Mouse (Mus musculus): ENCODE data around the gene Tspo2.
"Not testable (repeated sequence)": the region's sequence is repeated elsewhere in the genome, so short reads cannot be mapped to it uniquely, and the experiment has no call there.

The Tspo2 gene

GRCm38 (mm10) chr17:48451353-48451675 lies at the start of gene Tspo2:
Gene Tspo2, minus strand, starts transcription at chr17:48451522.
- no peak for DNase-seq

DNA sequence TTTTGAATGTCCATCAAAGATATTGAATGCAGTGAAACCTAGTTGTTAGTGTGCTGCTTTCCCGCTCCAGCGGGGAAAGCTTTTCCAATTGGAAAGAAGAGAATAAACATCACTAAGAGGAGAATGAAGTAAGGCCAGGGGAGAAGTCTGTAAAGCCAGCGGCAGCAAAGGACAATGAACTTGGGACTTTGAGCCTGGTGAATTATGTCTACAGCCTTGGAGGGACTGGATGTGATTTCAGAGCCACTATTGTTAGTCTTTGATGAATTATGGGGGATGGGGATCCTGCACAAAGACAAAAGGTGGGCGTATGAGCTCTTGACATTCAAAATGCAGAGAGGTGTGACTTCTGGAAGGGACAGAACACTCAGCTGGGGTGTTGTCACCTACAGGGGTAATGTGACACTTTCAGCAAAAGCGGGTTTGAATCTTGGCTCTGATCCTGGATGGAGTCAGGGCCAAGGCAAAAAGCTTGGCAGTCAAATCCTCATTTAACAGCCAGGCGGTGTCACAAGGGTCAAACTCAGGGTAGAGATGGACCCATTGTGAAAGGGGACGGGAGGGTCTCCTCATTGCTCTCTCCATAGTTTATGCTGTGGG lies 49.6 kb upstream of the Tspo2 start:
- DNase-seq: no peak

DNA sequence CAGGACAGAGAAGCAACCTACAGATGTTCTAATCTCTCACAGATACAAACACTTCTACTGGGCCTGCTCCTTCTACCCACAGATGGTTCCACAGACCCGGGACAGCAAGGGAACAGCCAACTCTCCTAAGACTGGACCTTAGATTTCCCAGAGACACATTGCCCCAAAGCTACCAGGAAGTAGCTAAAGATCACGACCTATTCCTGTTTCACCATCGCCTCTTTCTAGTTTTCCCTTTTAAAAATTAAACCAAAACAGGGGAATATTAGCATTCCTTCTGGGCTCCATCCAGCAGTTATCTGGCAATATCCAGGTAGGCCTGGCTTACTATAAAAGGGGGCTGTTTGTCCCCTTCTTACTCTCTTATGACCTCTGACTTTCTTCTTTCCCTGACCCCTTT lies 46.7 kb upstream of the Tspo2 start:
- no peak for DNase-seq

- no peak for DNase-seq
Observed at GRCm38 (mm10) chr17:48493986-48494385, 42.7 kb upstream of the Tspo2 start.

DNA sequence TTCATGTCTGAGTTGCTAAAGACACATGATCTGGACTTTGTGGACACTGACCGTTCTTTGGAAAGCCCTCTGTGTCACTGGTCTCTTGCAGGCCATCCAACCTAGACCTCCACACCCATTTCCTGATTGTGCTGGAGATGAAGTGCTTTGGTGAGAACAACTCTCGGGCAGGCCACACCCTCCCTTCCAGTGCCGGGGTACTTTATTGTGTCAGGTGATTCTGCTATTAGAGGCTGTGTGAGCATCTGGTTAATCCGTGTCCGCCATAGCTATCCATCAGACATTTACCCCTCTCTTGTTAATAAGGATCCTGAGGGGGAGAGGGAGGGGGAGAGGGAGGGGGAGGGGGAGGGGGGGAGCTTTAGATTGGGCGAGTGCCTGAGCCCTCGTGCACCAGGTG lies 42.3 kb upstream of the Tspo2 start:
- DNase-seq: no peak

DNA sequence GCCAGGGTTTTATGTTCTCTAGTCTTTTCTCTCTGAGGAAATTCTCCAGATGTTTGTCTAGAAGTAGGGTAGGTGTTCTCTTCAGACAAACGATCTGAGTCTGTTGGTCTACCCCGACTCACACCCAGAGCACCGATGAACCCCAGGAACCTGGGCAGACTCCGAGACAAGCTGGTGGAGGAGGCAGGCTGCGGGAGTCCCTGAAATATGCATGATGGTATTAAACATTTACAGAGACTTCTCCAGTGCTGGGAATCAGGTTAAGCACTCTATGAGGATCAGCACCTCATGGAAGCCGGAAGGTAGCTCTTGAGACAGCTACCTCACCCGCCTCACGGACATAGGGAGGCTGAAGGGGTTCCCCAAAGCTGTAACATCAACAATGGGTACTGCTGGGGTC lies 41.3 kb upstream of the Tspo2 start:
- DNase-seq: no peak

DNA sequence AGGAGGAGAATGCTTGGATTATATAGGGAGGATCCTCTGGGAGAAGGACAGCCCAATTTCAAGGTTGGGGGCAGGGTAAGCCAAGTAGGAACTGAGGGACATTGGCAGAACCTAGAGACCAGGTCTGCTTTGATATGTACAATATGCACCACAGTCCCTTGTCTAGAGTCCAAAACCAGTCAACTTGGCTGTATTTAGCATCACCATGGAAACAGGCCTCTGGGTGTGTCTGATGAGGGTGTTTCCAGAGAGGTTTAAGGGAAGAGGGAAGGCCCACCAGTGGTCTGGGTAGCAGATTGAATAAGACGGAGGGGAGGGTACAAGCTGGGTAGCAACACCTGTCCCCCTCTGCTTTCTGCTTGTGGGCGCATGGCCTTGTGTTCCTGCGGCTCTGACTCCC lies 38.1 kb upstream of the Tspo2 start:
- DNase-seq: no peak

DNA sequence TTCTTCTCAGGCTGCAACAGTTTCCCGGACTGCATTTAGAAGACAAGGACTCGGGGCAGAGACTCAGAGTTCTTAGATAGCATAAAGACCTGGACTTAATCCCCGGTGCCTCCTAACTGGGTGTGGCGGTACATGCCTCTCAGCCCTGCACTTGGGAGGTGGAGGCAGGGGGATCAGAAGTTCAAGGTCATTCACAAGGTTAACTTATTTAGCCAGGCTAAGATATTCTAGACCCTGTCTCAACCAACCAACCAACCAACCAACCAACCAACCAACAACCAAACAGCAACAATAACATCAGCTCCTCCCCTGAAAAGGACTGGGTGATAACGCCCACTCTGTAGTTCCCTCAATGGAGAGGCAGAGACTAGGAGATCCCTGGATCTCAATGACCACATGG lies 32.9 kb upstream of the Tspo2 start:
- DNase-seq: no peak

GRCm38 (mm10) chr17:48483764-48484163 lies 32.4 kb upstream of the Tspo2 start:
- no peak for DNase-seq

DNA sequence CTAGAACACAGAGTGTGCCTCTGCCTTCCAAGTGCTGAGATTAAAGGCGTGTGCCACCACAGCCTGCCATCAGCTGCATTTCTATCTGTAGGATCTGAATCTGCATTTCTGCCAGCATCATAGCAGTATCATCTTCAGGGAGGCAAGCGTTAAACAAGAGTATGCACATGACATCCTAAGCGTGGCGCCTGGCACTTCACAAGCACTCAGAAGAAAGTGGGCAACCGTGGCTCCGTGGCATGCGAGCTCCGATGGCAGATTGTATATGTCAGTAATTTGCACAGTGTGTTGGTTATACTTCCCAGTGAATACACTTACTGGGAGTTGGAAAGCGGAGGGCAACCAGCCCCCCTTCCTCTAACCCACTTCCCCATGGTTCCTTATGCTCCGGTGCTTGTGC lies 28.6 kb upstream of the Tspo2 start:
- no peak for DNase-seq

- no peak for DNase-seq
Observed at GRCm38 (mm10) chr17:48475444-48475843, 24.1 kb upstream of the Tspo2 start.

DNA sequence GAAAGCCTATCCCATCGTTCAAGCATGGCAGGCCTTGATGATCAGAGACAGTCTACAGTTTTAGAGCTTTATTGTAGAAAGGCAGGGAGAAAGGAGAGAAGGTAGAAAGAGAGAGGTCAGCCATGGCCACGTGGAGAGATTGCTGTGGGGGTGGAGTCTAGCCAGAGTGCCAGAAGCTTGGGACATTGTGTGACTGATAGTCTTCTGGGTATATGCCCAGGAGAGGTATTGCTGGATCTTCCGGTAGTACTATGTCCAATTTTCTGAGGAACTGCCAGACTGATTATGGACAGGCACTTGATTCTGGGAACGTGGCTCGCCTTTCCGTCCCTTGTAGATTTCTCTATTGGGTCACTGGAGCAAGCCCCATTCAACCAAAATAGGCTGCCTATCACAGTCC lies 23.0 kb upstream of the Tspo2 start:
- DNase-seq: not testable (repeated sequence)

GRCm38 (mm10) chr17:48467395-48468231 lies 16.3 kb upstream of the Tspo2 start:
- DNase-seq: peak; percentile 89

DNA sequence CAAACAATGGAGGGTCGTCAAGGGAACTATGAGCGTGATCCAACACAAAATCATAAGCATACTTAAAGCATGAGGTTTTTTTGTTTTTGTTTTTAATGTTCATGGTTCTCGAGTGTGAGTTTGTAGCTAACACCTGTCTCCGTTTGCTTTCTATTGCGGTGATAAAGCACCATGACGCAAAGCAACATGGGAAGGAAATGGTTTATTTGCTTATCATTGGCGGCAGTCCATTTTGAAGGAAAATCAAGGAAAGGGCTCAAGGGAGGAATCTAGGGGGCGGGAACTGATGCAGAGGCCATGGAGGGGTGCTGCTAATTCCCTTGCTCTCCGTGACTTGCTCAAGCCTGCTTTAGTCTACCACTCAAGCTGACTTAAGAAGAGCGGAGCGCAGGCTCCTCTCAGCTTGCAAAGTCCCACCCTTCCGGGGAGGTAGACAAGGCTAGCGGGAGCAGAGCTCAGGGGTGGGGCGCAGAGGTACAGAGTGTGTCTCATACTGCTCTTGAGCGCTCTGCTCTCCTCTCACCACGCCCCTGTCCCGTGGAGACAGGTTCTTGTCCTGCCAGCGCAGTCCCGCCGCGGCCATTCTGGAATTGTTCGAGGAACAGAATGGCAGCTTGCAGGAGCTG lies 15.6 kb upstream of the Tspo2 start:
- DNase-seq: peak; percentile 12

- DNase-seq: no peak
Observed at GRCm38 (mm10) chr17:48463391-48463790, 12.1 kb upstream of the Tspo2 start.

DNA sequence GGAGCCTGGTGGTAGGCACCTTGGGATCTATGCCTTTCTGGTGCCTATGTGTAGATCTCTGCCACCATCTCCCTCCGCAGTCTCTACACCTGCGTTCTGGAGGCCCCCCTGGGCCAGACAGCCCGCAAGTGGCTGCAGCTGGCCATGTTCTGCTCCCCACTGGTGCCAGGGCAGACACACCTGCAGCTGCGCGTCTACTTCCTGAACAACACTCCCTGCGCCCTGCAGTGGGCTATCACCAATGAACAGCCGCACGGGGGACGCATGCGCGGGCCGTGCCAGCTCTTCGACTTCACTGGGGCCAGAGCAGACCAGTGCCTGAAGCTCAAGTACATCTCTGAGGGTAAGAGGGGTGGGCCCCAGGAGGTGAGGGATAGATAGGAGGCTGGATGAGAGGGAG lies 10.8 kb upstream of the Tspo2 start:
- DNase-seq: no peak

GRCm38 (mm10) chr17:48457971-48458653 lies 6.8 kb upstream of the Tspo2 start:
- no peak for DNase-seq

GRCm38 (mm10) chr17:48455955-48456354 lies 4.6 kb upstream of the Tspo2 start:
- no peak for DNase-seq

DNA sequence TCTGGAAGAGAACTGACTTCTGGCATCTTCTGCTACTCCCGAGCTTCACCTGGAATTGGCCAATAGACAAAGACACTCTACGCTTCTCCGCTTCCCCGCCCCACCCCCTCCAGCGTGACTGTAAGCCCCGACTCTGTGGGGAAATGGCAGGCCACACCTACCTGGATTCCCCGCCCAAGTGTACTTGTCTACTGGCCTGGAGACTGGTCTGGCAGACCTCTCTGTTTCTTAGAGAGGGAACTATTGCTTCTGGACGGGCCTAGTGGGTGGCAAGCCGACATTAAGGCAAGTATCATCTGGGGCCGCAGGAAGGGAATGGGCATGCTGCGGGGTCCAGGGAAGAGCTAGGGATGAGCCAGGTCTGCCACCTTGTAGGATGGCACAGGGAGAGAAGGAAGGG lies 3.4 kb upstream of the Tspo2 start, which contains the start of gene Unc5cl:
Gene Unc5cl, plus strand, starts transcription at position 214 of the 400 bp plus-strand sequence.
- peak; percentile 34 for DNase-seq

DNA sequence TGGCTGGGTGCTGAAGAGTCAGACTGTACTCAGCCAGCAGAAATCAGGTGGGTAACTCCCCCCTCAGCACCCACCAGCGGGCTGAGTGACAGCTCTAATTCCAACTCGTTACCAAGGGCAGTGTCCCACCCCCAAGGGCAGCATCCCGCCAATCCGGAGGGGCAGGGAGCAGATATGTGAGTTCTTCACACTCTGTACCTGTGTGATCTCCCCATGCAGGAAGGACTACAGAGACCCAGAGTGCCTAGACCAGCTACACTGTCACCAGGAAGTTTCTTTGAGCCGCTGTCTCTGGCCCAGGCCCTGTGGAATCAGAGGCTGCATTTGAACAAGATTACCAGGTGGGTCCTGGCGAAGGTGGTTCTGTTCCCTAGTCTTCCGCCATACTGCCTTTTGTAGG lies 2.9 kb upstream of the Tspo2 start:
- DNase-seq: no peak

DNA sequence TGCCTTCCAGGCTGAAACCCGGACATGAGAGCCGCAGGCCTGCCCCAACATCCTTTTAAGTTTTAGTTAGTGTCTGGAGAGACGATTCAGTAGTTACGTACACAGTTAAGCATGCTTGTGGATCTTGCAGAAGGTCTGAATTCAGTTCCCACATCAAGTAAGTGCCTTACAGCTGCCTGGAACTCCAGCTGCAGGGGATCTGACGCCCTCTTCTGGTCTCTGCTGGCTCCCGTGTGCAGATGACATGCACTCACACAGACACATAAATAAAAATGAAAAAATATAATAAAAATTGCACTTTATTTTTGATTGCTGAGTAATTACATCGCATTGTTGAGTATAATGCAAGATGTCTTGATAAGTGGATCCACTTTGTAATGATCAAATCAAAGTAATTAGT lies 2.2 kb upstream of the Tspo2 start:
- no peak for DNase-seq

- DNase-seq: no peak
Observed at GRCm38 (mm10) chr17:48451753-48452444, 577 bp upstream of the Tspo2 start.
